Mouse (Mus musculus): ENCODE data around the gene Ptpn4. TPM values are rescaled to one million over a fixed set of nuclear protein-coding genes. Genes with fewer than 3 reads are reported as not detected.

Ptpn4 gene
- polyA plus RNA-seq, 1 experiment from 2014 or later: 9.3 TPM

- Histone ChIP-seq H3K27ac (ENCODE audit: low read length) (no peak overlapping the region), H3K4me3 (ENCODE audit: low read depth, low read length) (no peak overlapping the region), H3K36me3 (ENCODE audit: control insufficient read depth, insufficient read depth, low read length) (peaks cover 2% of the 10 kb centered on the region), H3K9ac (ENCODE audit: low read depth, low read length) (no peak overlapping the region), H3K9me3 (replicated peaks; ENCODE audit: control insufficient read depth, low read length, poor library complexity, severe bottlenecking) (no peaks in the 10 kb centered on the region), H3K4me2 (ENCODE audit: low read length) (no peak overlapping the region), H3K4me1 (ENCODE audit: control insufficient read depth, insufficient read depth, low read length) (no peaks in the 10 kb centered on the region), H3K27me3 (ENCODE audit: control insufficient read depth, insufficient read depth, low read depth, low read length) (no peaks in the 10 kb centered on the region)
- WGBS: 80% methylated on average over 1 of the region's 1 CpGs
- peak; percentile 79 for ATAC-seq
Observed at GRCm38 (mm10) chr1:119674984-119675383, 162.4 kb downstream of the Ptpn4 start.

GRCm38 (mm10) chr1:119666904-119667303, 170.5 kb downstream of the Ptpn4 start:
- ATAC-seq: no peak
- Histone ChIP-seq H3K9ac (ENCODE audit: low read depth, low read length) (no peak overlapping the region), H3K4me2 (ENCODE audit: low read length) (no peak overlapping the region), H3K4me3 (ENCODE audit: low read depth, low read length) (no peak overlapping the region), H3K9me3 (replicated peaks; ENCODE audit: control insufficient read depth, low read length, poor library complexity, severe bottlenecking) (no peaks in the 10 kb centered on the region), H3K36me3 (ENCODE audit: control insufficient read depth, insufficient read depth, low read length) (peaks cover 2% of the 10 kb centered on the region; the same call in 1 of the 2 replicates), H3K4me1 (ENCODE audit: control insufficient read depth, insufficient read depth, low read length) (no peaks in the 10 kb centered on the region), H3K27ac (ENCODE audit: low read length) (no peak overlapping the region), H3K27me3 (ENCODE audit: control insufficient read depth, insufficient read depth, low read depth, low read length) (no peaks in the 10 kb centered on the region)
- 93% methylated on average over 7 of the region's 7 CpGs for WGBS

GRCm38 (mm10) chr1:119654307-119654706, 183.1 kb downstream of the Ptpn4 start:
- no peaks in the 10 kb centered on the region for H3K9me3 ChIP-seq (replicated peaks; ENCODE audit: control insufficient read depth, low read length, poor library complexity, severe bottlenecking)
- WGBS: 95% methylated on average over 2 of the region's 2 CpGs
- H3K9ac ChIP-seq (ENCODE audit: low read depth, low read length): no peak overlapping the region
- no peak overlapping the region for H3K4me3 ChIP-seq (ENCODE audit: low read depth, low read length)
- no peaks in the 10 kb centered on the region for H3K4me1 ChIP-seq (ENCODE audit: control insufficient read depth, insufficient read depth, low read length)
- no peak for ATAC-seq
- H3K36me3 ChIP-seq (ENCODE audit: control insufficient read depth, insufficient read depth, low read length): no peaks in the 10 kb centered on the region
- H3K4me2 ChIP-seq (ENCODE audit: low read length): no peak overlapping the region
- no peak overlapping the region for H3K27ac ChIP-seq (ENCODE audit: low read length)
- no peaks in the 10 kb centered on the region for H3K27me3 ChIP-seq (ENCODE audit: control insufficient read depth, insufficient read depth, low read depth, low read length)

GRCm38 (mm10) chr1:119650386-119650785, 187.0 kb downstream of the Ptpn4 start:
- no peaks in the 10 kb centered on the region for H3K27me3 ChIP-seq (ENCODE audit: control insufficient read depth, insufficient read depth, low read depth, low read length)
- H3K4me1 ChIP-seq (ENCODE audit: control insufficient read depth, insufficient read depth, low read length): peaks cover 7% of the 10 kb centered on the region
- WGBS: 89% methylated on average over 5 of the region's 5 CpGs
- H3K4me2 ChIP-seq (ENCODE audit: low read length): no peak overlapping the region
- H3K4me3 ChIP-seq (ENCODE audit: low read depth, low read length): no peak overlapping the region
- no peak for ATAC-seq
- no peak overlapping the region for H3K9ac ChIP-seq (ENCODE audit: low read depth, low read length)
- H3K9me3 ChIP-seq (replicated peaks; ENCODE audit: control insufficient read depth, low read length, poor library complexity, severe bottlenecking): no peaks in the 10 kb centered on the region
- H3K27ac ChIP-seq (ENCODE audit: low read length): no peak overlapping the region
- H3K36me3 ChIP-seq (ENCODE audit: control insufficient read depth, insufficient read depth, low read length): no peaks in the 10 kb centered on the region

- Histone ChIP-seq H3K4me1 (ENCODE audit: control insufficient read depth, insufficient read depth, low read length) (peaks cover 7% of the 10 kb centered on the region), H3K9ac (ENCODE audit: low read depth, low read length) (no peak overlapping the region)
Observed at GRCm38 (mm10) chr1:119649627-119650026, 187.8 kb downstream of the Ptpn4 start.

GRCm38 (mm10) chr1:119648205-119649111, 189.0 kb downstream of the Ptpn4 start, which contains the start of gene Epb41l5:
TSS of gene Epb41l5 (minus strand) at chr1:119649000.
- H3K9ac ChIP-seq (ENCODE audit: low read depth, low read length): peak within 1 kb of the TSS; percentile 80
- peak within 1 kb of the TSS; percentile 86 for H3K4me3 ChIP-seq (ENCODE audit: low read depth, low read length)
- 0% methylated on average over 86 of the region's 86 CpGs for WGBS
- ATAC-seq: peak; percentile 97
- H3K4me1 ChIP-seq (ENCODE audit: control insufficient read depth, insufficient read depth, low read length): peaks cover 7% of the 10 kb centered on the region
- no peaks in the 10 kb centered on the region for H3K27me3 ChIP-seq (ENCODE audit: control insufficient read depth, insufficient read depth, low read depth, low read length)
- H3K9me3 ChIP-seq (replicated peaks; ENCODE audit: control insufficient read depth, low read length, poor library complexity, severe bottlenecking): no peaks in the 10 kb centered on the region
- H3K4me2 ChIP-seq (ENCODE audit: low read length): peak within 1 kb of the TSS; percentile 87
- H3K27ac ChIP-seq (ENCODE audit: low read length): peak within 1 kb of the TSS; percentile 76
- no peaks in the 10 kb centered on the region for H3K36me3 ChIP-seq (ENCODE audit: control insufficient read depth, insufficient read depth, low read length)

More at GRCm38 (mm10) chr1:119649627-119650026, 187.8 kb downstream of the Ptpn4 start:
- WGBS: 80% methylated on average over 2 of the region's 2 CpGs
- Histone ChIP-seq H3K27me3 (ENCODE audit: control insufficient read depth, insufficient read depth, low read depth, low read length) (no peaks in the 10 kb centered on the region), H3K27ac (ENCODE audit: low read length) (no peak overlapping the region), H3K9me3 (replicated peaks; ENCODE audit: control insufficient read depth, low read length, poor library complexity, severe bottlenecking) (no peaks in the 10 kb centered on the region), H3K4me3 (ENCODE audit: low read depth, low read length) (no peak overlapping the region), H3K36me3 (ENCODE audit: control insufficient read depth, insufficient read depth, low read length) (no peaks in the 10 kb centered on the region), H3K4me2 (ENCODE audit: low read length) (no peak overlapping the region)
- ATAC-seq: no peak

- WGBS: 50% methylated on average over 2 of the region's 2 CpGs
- ATAC-seq: no peak
- Histone ChIP-seq H3K27ac (ENCODE audit: low read length) (no peak overlapping the region), H3K4me3 (ENCODE audit: low read depth, low read length) (no peak overlapping the region), H3K27me3 (ENCODE audit: control insufficient read depth, insufficient read depth, low read depth, low read length) (no peaks in the 10 kb centered on the region), H3K4me2 (ENCODE audit: low read length) (no peak overlapping the region), H3K9ac (ENCODE audit: low read depth, low read length) (no peak overlapping the region), H3K36me3 (ENCODE audit: control insufficient read depth, insufficient read depth, low read length) (no peaks in the 10 kb centered on the region), H3K9me3 (replicated peaks; ENCODE audit: control insufficient read depth, low read length, poor library complexity, severe bottlenecking) (no peaks in the 10 kb centered on the region), H3K4me1 (ENCODE audit: control insufficient read depth, insufficient read depth, low read length) (peaks cover 7% of the 10 kb centered on the region)
Observed at GRCm38 (mm10) chr1:119646356-119646755, 191.1 kb downstream of the Ptpn4 start.

GRCm38 (mm10) chr1:119642367-119642766, 195.0 kb downstream of the Ptpn4 start:
- Histone ChIP-seq H3K4me3 (ENCODE audit: low read depth, low read length) (no peak overlapping the region), H3K4me1 (ENCODE audit: control insufficient read depth, insufficient read depth, low read length) (peaks cover 3% of the 10 kb centered on the region), H3K36me3 (ENCODE audit: control insufficient read depth, insufficient read depth, low read length) (no peaks in the 10 kb centered on the region), H3K27ac (ENCODE audit: low read length) (no peak overlapping the region), H3K27me3 (ENCODE audit: control insufficient read depth, insufficient read depth, low read depth, low read length) (no peaks in the 10 kb centered on the region), H3K9me3 (replicated peaks; ENCODE audit: control insufficient read depth, low read length, poor library complexity, severe bottlenecking) (no peaks in the 10 kb centered on the region), H3K4me2 (ENCODE audit: low read length) (no peak overlapping the region), H3K9ac (ENCODE audit: low read depth, low read length) (no peak overlapping the region)
- ATAC-seq: no peak
- WGBS: 22% methylated on average over 12 of the region's 12 CpGs

GRCm38 (mm10) chr1:119641090-119641812, 196.2 kb downstream of the Ptpn4 start:
- Histone ChIP-seq H3K4me1 (ENCODE audit: control insufficient read depth, insufficient read depth, low read length) (no peaks in the 10 kb centered on the region; the same call in 1 of the 2 replicates), H3K36me3 (ENCODE audit: control insufficient read depth, insufficient read depth, low read length) (no peaks in the 10 kb centered on the region), H3K9me3 (replicated peaks; ENCODE audit: control insufficient read depth, low read length, poor library complexity, severe bottlenecking) (no peaks in the 10 kb centered on the region), H3K4me2 (ENCODE audit: low read length) (no peak overlapping the region), H3K27me3 (ENCODE audit: control insufficient read depth, insufficient read depth, low read depth, low read length) (no peaks in the 10 kb centered on the region), H3K27ac (ENCODE audit: low read length) (no peak overlapping the region), H3K4me3 (ENCODE audit: low read depth, low read length) (no peak overlapping the region), H3K9ac (ENCODE audit: low read depth, low read length) (no peak overlapping the region)
- no peak for ATAC-seq
